Mouse (Mus musculus) thymus, postnatal 4 days (tissue): Measurements from ENCODE around the gene Ranbp3l.
A peak's percentile ranks its signal among the peaks of the same experiment; 100 is the strongest.

ENCODE experiments used
- DNase-seq: peaks from one replicate; pipeline ENCODE4 v3.0.0; 2021

The Ranbp3l gene

GRCm38 (mm10) chr15:9071556-9072544 is 104.1 kb downstream of the Ranbp3l start:
- peak; percentile 76 for DNase-seq

- DNase-seq: no peak
Measured at GRCm38 (mm10) chr15:9072630-9073029, 104.9 kb downstream of the Ranbp3l start.

- DNase-seq: no peak
Measured at GRCm38 (mm10) chr15:9073067-9073608, 105.4 kb downstream of the Ranbp3l start.

DNA sequence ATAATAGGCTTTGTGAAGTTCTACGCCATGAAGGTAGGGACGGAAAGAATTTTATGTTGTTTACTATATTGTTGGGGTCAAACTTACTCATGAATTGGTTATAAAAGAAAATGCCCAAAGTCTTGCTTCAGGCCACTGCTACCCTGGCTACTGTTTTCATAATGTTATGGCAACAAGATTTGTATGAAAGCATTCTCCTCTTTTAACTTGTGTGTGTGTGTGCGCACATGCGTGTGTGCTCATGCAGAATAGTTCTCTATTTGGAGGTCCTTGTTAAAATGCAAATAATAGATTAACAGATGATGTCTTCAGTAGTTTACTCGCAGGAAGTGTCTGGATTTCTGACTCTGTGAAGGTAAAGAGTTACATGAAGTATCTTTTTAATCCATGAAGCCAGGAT is 105.9 kb downstream of the Ranbp3l start:
- DNase-seq: no peak

DNA sequence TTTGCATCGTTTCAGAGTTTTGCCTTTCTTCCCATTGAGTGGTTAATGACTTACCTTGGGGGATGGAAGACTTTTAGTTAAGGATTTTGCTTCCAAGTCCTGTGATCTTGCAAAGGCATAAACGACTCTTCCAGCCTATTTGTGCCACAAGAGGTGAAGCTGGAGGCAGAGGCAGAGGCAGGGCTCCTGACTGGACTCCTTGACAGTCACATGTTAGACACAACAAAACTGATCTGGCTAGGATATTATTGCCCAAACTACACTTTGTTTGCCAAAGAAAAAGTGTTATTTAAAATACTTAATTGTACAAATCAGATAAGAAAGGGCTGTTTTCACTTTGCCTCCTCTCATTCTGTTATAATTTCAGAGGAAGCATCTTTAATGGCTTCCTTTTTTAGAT is 106.4 kb downstream of the Ranbp3l start:
- no peak for DNase-seq

DNA sequence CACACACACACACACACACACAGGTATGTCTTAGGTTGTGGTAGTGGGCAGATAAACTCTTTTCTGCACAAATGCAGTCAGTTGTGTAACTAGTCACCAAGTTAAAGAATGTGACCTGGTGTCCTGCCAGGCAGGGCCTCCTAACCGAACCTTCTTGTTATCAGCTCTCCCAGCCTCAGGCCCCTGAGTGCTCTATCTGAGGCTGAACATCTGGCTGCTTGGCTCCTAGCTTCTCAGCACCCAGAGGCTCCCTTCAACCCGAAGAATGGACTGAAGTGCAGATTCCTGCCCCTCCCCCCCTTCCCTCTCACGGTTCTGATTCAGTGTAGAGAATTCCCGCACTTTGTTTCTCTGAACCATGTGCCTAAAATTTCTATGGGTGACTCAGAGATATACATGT is 106.9 kb downstream of the Ranbp3l start:
- DNase-seq: no peak

DNA sequence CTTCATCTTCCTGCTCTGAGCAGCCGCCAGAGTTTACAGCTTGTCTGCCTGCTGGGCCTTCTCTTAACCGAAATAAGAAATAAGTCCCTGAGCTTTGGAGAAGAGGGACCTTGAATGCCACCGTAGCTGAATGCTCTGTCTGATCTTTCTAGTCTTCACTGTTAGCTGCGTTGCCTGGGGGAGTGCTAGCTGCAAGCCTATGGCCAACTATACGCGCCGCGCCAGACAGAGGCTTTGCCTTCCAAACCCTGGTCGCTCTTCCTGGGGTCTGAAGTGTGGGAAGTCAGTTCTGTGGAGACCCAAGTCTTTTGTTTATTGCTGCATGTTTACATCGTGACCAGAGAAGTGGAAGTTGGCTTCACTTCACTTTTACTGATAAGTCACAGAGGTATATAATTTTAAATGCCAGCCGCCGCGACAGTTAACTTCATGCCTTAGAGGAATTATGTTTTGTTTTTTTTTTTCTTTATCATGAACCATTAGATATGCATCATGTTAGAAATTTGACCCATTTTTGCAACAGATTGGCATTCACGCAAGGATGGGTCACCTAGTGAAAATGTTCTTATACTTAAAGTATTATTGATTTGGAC is 108.0 kb downstream of the Ranbp3l start:
- DNase-seq: no peak

DNA sequence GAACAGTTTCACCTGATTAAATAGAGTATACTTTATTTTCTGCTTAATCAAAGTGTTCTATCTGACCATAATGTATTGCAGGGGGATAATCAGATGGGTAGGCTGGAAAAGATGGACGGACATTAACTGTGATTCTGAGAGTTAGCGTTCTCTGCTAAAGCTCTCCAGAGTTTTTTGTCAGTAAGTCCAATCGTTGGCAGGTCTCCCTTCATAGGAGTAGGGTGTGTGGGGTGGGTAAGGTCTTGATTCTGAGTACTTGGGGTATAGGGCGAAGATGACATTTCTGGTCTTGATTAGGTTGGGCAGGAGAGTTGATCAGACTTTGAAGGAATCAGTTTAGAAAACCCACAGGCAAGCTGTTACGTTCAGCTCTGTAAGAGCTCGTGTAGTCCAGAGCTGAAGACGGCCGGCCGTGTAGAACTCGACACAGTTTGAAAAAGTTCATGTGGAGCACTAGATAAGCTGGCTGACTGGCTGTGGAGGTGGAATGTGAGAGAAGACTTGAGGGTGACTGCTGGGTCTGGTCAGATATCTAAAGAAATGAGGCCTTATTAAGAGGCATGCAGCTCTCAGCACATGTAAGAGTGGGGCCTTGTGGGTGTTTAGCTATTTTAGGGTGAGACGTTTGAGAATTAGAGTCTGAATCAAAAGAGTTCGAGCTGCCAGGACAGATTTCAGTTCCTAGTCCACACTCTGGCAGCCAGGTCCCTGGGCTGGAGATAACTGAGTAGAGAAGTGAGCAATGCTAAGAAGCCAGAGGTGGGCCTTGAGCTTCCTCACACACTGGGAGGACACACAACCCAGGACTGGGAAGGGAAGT is 110.9 kb downstream of the Ranbp3l start:
- DNase-seq: no peak

- no peak for DNase-seq
Measured at GRCm38 (mm10) chr15:9079626-9080025, 111.9 kb downstream of the Ranbp3l start.

DNA sequence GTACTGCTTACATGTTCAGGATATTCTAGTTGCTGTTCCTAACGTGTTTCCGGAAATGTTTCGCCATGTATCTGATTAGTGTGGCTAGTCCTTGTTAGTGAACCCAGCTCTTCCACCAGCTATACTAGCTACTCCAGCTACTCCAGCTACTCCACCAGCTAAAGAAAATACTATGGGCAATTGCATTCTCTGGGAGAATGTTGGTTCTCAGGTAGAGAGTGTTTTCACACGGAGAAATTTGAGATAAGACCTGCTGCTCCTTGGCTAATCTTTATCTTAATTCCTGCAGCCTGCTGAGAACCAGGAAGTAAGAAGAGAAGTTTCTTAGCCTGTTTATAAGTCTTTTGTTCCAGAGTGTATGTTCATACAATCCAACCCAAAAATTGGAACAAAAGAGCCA is 112.5 kb downstream of the Ranbp3l start:
- DNase-seq: no peak

- DNase-seq: no peak
Measured at GRCm38 (mm10) chr15:9081294-9081693, 113.5 kb downstream of the Ranbp3l start.

GRCm38 (mm10) chr15:9082753-9083152 is 115.0 kb downstream of the Ranbp3l start:
- no peak for DNase-seq

GRCm38 (mm10) chr15:9086813-9087212 is 119.1 kb downstream of the Ranbp3l start:
- DNase-seq: no peak

- no peak for DNase-seq
Measured at GRCm38 (mm10) chr15:9087421-9087820, 119.7 kb downstream of the Ranbp3l start.

- DNase-seq: no peak
Measured at GRCm38 (mm10) chr15:9087895-9088682, 120.3 kb downstream of the Ranbp3l start.

DNA sequence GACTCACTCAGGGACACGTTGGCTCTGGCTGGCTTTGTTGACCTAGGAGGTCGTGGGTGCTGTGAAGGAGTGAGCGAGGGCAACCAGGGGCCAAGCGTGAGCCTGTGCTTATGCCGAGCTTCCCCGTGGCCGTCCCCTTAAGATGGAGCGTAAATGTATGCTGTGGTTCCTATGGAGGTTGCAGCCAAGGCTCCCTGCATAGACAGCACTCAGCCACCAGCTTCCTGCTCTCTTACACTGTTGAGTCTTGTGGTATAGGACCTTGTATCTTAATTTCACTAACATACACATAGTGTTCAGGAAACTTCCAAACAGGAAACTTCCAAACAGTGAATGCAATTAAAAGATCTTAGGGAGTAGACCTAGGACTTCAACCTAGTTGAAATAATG is 120.9 kb downstream of the Ranbp3l start:
- no peak for DNase-seq

DNA sequence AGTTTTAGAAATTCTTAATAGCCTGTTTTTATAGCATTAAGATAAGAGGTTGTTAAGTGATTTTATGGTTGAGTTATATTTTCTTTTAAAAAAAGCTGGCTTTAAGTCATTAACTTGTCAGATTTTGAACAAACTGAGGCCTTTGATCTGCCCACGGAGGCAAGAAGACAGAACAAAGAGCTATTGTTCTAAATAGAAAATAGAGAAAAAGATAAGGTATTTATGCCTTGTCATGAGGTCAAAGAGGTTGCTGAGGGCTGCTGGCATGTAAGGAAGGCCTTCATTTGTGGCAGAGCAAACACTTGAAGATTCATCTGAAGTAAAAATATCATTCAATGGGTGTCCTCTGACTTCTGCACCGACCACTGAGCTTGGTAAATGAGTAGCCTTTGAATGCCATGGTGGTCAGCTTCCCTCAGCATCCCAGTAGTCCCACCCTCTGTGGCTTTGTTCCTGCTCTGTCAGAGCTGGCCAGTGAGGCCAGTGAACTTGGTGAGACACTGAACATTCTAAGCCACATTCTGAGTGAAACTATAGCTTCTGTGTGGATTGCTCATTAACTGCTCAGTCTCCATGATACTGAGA is 121.5 kb downstream of the Ranbp3l start:
- no peak for DNase-seq

- DNase-seq: no peak
Measured at GRCm38 (mm10) chr15:9090662-9091061, 122.9 kb downstream of the Ranbp3l start.

DNA sequence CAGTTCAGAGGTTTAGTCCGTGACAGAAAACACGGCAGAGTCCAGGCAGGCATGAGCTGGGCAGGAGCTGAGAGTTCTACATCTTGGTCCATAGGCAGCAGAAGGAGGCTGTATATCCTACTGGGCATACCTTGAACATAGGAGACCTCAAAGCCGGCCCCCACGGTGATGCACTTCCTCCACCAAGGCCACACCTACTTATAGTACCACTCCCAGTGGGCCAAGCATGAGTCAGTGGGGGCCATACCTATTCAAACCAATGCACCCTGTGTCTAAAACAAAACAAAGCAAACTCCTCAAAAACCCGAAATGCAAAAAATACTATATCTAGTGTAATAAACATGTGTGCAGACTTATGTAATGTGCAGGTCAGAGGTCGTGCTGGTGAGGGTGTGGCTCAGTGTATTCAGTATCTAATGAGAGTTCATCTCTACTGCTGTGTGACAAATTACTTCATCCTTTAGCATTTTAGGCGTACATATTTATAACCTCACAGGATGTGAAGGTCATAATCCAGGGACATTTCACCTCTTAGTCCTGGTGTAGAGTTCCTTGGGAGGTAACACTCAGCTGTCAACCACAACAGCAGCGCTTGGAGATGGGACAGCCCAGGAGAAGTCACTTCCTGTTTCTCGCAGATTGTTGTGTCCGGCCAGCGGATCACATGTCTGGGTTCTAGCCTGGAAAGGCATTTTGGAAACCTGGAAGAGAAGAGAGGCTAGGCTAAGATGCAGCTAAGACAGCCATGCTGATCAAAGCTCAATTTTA is 126.0 kb downstream of the Ranbp3l start:
- no peak for DNase-seq

- DNase-seq: no peak
Measured at GRCm38 (mm10) chr15:9094366-9094750, 126.6 kb downstream of the Ranbp3l start.

DNA sequence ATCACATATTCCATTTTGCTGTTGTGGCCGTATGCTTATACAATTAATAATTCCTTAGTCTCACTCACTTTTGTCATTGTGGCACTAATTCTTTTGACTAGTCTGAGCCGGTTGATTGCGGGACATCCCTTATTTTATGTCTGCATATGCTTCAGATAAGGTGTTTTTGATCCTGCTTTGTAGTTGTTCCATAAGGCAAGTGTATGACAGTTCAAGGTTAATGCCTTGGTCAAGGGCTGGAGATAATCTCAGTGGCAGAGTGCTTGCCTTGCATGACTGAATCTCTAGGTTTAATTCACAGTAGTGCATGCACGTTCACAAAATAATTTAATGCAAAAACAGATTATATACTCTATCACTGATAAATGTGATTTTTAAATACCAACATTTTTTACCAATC is 129.1 kb downstream of the Ranbp3l start:
- DNase-seq: no peak
